Mouse (Mus musculus) neural tube, postnatal 0 days (tissue): ENCODE measurements around the gene Notum. TPM values are rescaled to one million over a fixed set of nuclear protein-coding genes. Genes with fewer than 3 reads are reported as not detected.

Experiments used
- microRNA-seq: library from miRNA; unstranded; fragments of <30 nt; microRNA quantifications from one replicate; pipeline ENCODE4, GENCODE M21; 2016
- polyA plus RNA-seq: library from polyadenylated mRNA; unstranded; fragments of >200 nt; fragmentation: Nextera tagmentation; extraction: Ambion mirVana; gene quantifications from 2 replicates; pipeline ENCODE4 v1.2.1, GENCODE M21; 2015

Gene Notum
- 13.9 and 15.4 TPM in 2 replicates for polyA plus RNA-seq

DNA sequence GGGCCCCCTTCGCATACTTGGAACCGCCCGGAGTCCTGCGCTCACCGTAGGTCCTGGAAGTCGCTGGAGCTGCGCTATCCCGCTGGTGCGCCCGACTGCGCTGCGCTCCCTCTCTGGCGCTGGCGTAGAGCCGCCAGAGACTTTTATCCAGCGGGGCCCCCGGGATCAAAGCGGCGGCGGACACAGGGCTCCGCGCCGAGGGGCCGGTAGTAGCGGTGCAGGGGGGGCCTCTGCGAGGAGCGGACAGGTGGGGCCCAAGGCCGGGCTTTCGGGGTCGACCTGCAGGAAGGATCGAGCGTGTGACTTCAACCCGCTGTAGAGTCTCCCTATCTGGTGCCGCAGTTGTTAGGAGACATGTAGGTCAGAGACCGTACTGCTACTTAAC is at the start of gene Notum:
TSS of gene Notum (minus strand) at position 100 of the 385 bp plus-strand sequence.

DNA sequence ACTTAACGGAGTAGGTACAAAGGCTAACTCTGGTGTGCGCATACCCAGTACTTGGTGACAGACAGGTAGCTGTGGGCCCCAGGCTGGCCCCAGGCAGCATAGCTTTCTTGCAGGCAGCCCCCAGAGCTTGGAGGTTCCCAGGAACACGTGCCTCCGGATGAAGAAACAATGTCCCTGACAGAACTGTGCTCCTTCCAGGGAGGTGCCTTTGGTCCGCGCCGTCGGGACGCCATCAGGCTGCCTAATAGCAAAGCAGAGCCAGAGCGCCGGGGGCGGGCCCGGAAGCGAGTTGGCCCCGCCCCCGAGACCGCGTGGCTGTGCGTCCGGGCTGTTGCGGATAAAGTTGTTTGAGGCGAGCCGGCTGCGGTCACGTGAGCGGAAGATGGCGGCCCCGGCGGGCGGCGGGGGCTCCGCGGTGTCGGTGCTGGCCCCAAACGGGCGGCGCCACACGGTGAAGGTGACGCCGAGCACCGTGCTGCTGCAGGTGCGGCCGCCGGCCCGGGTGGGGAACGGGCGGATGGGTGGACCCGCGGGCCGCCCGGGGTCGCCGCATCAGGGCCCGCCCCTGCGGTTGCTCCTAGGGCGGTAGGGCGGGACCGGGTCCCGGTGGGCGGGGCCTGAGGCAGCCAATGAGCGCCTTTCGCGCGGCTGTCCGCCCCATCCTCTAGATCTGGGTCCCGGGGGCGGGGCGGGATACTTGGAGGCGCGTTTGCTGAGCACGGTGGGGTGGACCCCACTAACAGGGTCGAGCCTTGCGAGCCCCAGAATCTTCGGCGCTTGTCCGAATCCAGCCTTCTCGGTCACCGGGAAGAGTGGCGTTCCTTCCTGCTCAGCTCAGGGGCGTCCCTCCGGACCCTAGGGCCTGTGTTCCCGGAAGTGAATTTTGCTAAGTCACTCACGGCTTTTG is 12.0 kb upstream of the Notum start, which contains the start of gene Aspscr1:
TSS of gene Aspscr1 (plus strand) at position 287 of the 907 bp plus-strand sequence.

DNA sequence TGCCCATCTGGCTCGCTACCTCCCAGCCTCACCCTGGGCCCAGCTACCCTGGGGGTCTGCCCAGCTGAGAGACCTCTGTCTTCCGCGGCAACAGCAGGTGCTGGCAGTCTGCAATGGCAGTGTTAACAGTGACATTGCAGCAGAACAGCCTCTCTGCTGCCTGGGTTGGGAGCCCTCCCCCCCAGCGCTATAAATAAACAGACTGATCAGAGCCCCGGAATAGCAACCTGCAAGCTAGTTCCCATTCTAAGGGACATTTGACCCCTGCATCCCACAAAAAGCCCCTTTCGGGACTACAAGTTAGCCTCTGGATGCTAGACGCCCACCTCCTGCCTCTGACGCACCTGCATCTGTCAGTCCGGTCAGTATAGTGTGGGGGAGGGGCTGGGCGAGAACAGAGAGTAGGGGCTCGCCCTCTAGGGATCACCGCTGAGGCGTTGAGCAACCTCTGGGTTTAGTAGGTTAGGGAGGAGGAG is 12.9 kb downstream of the Notum start, which contains the start of gene Myadml2:
TSS of gene Myadml2 (minus strand) at position 158 of the 476 bp plus-strand sequence.

DNA sequence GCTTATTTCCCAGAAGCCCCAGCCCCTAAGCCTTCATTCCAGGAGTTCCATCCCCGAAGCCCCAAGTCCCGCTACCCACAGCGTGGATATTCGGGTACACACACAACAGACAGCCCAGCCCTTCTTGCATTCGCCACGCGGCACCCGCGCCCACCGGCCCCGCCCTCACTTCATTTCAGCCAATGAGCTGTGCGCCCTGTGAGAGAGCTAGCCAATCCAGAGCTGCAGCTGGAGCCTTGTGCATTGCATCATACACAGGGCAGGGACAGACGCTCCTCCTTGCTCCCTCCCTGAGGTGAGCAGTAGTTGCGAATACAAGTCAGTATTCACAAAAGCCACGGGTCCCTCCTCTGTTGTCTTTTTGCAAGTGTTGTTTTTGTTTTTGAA is 17.4 kb downstream of the Notum start, which contains the start of gene Pycr1:
TSS of gene Pycr1 (minus strand) at position 169 of the 387 bp plus-strand sequence.

DNA sequence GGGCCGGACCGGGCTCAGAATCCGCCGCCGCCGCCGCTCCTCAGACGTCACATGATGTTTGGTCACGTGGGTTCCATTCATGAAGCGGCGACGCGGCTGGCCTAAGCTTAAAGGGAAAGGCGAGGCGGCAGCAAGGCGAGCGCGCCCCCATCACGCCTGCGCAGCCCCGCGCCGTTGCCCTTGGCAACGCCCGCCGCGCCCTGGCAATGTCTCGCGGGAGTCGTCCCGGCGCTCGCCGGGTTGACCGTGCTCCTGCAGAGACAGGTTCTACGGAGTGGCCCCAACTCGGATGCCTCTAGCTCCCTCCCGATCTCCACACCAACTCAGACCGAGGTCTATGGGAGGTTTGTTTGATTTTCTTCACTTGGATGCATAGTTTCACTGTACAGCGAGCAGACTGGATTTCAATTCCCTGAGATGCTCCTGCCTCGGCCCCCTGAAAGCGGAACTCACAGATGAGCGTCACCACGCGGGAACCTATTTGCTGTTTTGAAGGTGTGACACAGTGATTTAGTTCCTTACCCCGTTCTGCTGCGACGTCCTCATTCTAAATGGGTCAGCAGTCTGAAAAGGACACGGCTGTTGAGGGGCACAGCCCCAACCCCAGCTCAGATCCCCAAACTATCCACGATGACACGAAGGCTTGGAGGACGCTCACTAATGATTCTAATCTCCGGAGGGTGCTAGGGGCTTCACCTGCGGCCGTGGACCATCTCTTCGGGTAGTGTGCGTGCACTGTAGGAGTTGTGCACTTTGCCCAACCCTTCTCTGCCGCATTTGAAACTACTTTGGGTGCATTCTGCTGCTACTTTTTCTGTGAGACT is 27.2 kb downstream of the Notum start, which contains the start of gene Mafg:
TSS of gene Mafg (minus strand) at position 81 of the 824 bp plus-strand sequence.

DNA sequence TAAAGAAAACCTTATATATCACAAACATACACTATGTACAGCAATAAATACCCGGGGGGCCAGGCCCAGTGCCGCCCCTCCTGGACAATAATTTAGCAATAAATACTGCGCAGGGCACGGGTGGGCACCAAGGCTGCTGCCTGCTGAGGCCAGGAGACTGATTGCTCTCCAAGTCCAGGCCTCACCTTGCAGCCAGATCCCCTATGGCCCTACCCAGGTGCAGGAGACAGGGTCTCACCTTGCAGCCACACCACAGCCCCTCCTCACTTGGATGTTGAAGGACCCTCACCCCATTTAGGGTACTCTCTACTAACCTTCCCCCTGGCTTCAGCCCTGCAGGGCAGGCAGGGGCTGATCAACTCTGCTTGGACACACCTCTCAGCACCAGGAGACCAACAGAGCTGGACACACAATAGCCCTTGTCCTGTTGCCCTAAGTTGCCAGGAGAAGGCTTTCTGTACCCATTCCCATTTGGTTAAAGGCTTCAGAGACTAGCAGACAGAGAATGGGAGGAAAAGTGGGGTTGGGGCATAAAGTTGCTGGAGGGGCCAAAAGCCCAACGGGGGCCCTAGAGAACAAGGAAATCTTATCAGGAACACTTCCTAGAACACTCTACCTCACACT is 35.7 kb downstream of the Notum start, which contains the start of gene Sirt7:
TSS of gene Sirt7 (minus strand) at position 89 of the 624 bp plus-strand sequence.

DNA sequence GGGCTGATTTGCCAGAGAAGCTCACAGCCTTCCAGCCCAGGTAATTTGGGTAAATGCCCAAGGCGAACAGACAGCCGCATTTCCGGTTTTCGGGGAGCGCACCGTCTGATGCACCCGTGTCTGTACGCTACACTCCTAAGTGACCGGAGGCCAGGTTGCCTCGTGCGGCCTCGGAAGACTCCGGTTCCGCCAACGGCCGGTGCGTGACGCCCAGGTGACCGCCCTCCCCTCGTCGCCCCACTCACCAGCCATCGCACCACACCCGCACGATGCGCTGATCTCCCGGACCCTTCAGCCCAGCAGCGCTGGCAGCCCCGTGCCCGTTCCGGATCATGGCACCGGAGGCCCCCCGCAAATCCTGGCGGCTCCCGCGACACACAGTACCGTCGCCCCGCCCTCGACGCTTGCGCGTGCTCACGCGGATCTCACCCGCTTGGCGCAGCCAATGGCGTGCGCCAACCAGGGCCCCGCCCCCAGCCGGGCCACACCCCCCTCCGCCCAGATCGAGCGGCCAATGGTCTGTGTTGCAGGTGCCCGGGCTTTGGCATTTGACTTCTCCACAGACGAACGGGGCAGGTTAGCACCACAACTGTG is 43.4 kb downstream of the Notum start, which contains the start of gene Pcyt2:
TSS of gene Pcyt2 (minus strand) at position 418 of the 594 bp plus-strand sequence.

DNA sequence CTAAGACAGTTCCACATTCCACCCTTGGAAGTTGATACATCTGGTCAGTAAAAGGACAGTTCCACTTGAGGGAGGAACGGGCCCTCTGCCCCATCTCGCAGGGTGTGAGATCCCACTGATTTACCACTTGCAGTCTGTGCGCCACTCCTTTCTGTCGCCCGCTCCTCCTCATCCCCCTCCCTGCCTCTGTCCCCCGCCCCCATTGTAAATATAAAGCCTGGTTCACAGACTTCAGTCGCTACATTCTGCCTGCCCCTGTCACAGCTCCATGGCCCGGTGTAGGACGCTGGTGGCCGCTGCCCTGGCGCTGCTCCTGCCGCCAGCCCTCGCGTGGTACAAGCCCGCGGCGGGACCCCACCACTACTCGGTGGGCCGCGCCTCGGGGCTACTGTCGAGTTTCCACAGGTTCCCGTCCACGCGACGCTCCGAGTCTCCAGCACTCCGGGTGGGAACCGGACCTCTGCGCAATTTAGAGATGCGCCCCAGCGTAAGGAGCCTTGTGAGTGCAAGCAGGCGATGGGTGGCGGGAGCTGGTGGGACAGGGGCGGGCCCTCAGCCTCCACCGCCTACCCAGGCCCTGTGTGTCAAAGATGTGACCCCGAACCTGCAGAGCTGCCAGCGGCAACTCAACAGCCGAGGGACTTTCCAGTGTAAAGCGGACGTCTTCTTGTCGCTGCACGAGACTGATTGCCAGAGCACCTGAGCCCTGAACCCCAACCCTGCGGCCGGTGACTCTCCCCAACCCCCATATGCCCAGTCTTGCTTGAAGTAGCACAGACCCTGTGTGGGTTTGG is 52.5 kb downstream of the Notum start, which contains the start of gene Npb:
TSS of gene Npb (plus strand) at position 237 of the 794 bp plus-strand sequence.

Small RNAs within 50 kb of the gene (microRNA-seq; reads per million reads assigned to microRNA genes)
- 1.2 reads per million for gene Mir6936

Other genes with a start within 250 kb of the Notum start
- gene Nploc4, start 223.5 kb downstream of the Notum start, polyA plus RNA-seq: 25.7 and 27.7 TPM in 2 replicates
- gene Tspan10, start 218.5 kb downstream of the Notum start, polyA plus RNA-seq: not detected in 2 replicates
- gene Pde6g, start 207.7 kb downstream of the Notum start, polyA plus RNA-seq: 0.15 TPM in 1 of 2 replicates, not detected in the other
- 15.1 and 15.8 TPM in 2 replicates for gene Oxld1, start 203.1 kb downstream of the Notum start, polyA plus RNA-seq
- 16.5 and 23.4 TPM in 2 replicates for gene Ccdc137, start 203.1 kb downstream of the Notum start, polyA plus RNA-seq
- gene Arl16, start 193.6 kb downstream of the Notum start, polyA plus RNA-seq: 86.7 and 89.4 TPM in 2 replicates
- gene Mrpl12, start 176.6 kb downstream of the Notum start, polyA plus RNA-seq: 156 and 163 TPM in 2 replicates
- 29.1 and 32.5 TPM in 2 replicates for gene Slc25a10, start 169.3 kb downstream of the Notum start, polyA plus RNA-seq
- 0.29 and 0.30 TPM in 2 replicates for gene Gcgr, start 130.5 kb downstream of the Notum start, polyA plus RNA-seq
- gene Mcrip1, start 111.4 kb downstream of the Notum start, polyA plus RNA-seq: 238 and 259 TPM in 2 replicates
- not detected in 2 replicates for gene Ppp1r27, start 110.0 kb downstream of the Notum start, polyA plus RNA-seq
- gene P4hb, start 87.9 kb downstream of the Notum start, polyA plus RNA-seq: 213 and 228 TPM in 2 replicates
- gene Arhgdia, start 79.6 kb downstream of the Notum start, polyA plus RNA-seq: 444 and 484 TPM in 2 replicates
- gene Alyref, start 62.8 kb downstream of the Notum start, polyA plus RNA-seq: 163 and 172 TPM in 2 replicates
- 220 and 225 TPM in 2 replicates for gene Anapc11, start 62.8 kb downstream of the Notum start, polyA plus RNA-seq
- 1.8 and 3.2 TPM in 2 replicates for gene Npb, start 52.7 kb downstream of the Notum start, polyA plus RNA-seq
- 162 and 185 TPM in 2 replicates for gene Pcyt2, start 43.2 kb downstream of the Notum start, polyA plus RNA-seq
- 42.3 and 44.0 TPM in 2 replicates for gene Sirt7, start 35.9 kb downstream of the Notum start, polyA plus RNA-seq
- gene Mafg, start 27.6 kb downstream of the Notum start, polyA plus RNA-seq: 47.6 and 50.2 TPM in 2 replicates
- gene Pycr1, start 17.4 kb downstream of the Notum start, polyA plus RNA-seq: 8.8 and 9.5 TPM in 2 replicates
- 1.6 and 2.8 TPM in 2 replicates for gene Myadml2, start 13.0 kb downstream of the Notum start, polyA plus RNA-seq
- gene Aspscr1, start 11.8 kb upstream of the Notum start, polyA plus RNA-seq: 134 and 150 TPM in 2 replicates
- 103 and 104 TPM in 2 replicates for gene Cenpx, start 52.6 kb upstream of the Notum start, polyA plus RNA-seq
- 45.3 and 62.8 TPM in 2 replicates for gene Lrrc45, start 52.8 kb upstream of the Notum start, polyA plus RNA-seq
- 617 and 689 TPM in 2 replicates for gene Rac3, start 60.3 kb upstream of the Notum start, polyA plus RNA-seq
- 25.0 and 27.0 TPM in 2 replicates for gene Dcxr, start 66.1 kb upstream of the Notum start, polyA plus RNA-seq
- 4.1 and 4.5 TPM in 2 replicates for gene Cbr2, start 70.9 kb upstream of the Notum start, polyA plus RNA-seq
- 1.8 and 2.9 TPM in 2 replicates for gene Hmga1b, start 101.6 kb upstream of the Notum start, polyA plus RNA-seq
- 98.9 and 123 TPM in 2 replicates for gene Rfng, start 123.0 kb upstream of the Notum start, polyA plus RNA-seq
- 236 and 269 TPM in 2 replicates for gene Gps1, start 123.1 kb upstream of the Notum start, polyA plus RNA-seq
- 34.8 and 41.7 TPM in 2 replicates for gene Dus1l, start 135.2 kb upstream of the Notum start, polyA plus RNA-seq
- 47.3 and 79.1 TPM in 2 replicates for gene Fasn, start 163.4 kb upstream of the Notum start, polyA plus RNA-seq